Mouse (Mus musculus) ES-Bruce4 (cell line): ENCODE measurements around the gene Cebpa.
A peak's percentile ranks its signal among the peaks of the same experiment; 100 is the strongest.

Experiments
- CTCF ChIP-seq: IDR thresholded peaks from one replicate; pipeline ENCODE4 v1.8.1; 2011; ENCODE audit warnings: low read depth, low read length
- EP300 ChIP-seq: IDR thresholded peaks from 2 replicates; pipeline ENCODE4 v1.6.1; 2011; ENCODE audit warnings: low read depth, low read length; ENCODE audit not compliant: insufficient read depth
- POLR2A ChIP-seq: IDR thresholded peaks from one replicate; pipeline ENCODE4 v1.8.1; 2011; ENCODE audit warnings: low read length; ENCODE audit not compliant: insufficient read depth

- TF ChIP-seq CTCF, result peak; percentile 67
- TF ChIP-seq POLR2A, result no peak
- no peak; the same call in 1 of the 2 replicates for TF ChIP-seq EP300
These were observed at the start of gene Cebpa for GRCm38 (mm10) chr7:35118841-35119413.
